In the genomic region with DNA sequence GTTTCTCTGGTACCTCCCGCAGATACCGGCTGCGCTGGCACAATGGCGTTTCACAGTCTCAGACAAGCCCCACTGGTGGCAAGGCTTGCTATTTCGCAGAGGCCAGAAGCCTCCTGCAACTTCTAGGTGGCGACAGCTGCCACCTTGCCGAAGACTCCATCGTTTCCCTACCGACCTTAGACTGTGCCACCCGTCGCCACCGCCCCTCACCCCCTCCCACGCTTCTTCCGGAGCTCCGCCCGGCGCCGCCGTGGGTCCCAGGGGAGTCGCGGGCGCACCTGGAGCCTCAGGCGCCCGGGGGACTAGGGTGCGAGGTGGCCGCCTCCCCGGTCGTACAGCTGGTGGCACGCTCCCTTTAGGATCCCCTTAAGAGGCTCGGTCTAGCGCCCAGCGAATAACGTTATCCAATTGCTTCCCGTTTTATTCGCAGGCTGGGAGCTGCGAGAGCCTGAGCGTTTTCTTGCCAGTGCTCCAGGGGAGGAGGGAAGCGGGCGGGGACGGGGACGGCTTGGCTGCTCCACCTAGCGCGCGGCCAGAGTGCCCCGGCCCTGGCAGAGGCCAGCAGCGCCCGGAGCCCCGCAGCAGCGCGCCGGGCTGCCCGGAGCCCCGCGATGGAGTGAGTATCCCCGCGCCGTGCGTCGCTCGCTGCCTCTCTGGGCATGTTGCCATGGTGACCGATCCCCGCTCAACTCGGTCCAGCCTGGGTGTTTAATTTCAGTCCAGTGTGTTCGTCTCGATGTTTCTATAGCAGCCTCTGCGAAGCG, we compare ENCODE assay signal across 8 mouse cellular contexts. TPM values are rescaled to one million over a fixed set of nuclear protein-coding genes. Genes with fewer than 3 reads are reported as not detected.
A peak's percentile ranks its signal among the peaks of the same experiment; 100 is the strongest.
DNase-seq lines count a peak whose midpoint lies in the region; ATAC-seq and TF ChIP-seq lines count a peak whose summit lies in the region.

TSS of gene Palm2 (plus strand) at position 307 of the 764 bp plus-strand sequence.

- no peak for TF ChIP-seq CTCF in small intestine, adult 2 months (IDR thresholded peaks at IDR 0.05; ENCODE audit: extremely low read depth, insufficient read length, insufficient replicate concordance, low read depth, low read length)

- peak within 1 kb of the TSS; percentile 57 for H3K4me3 ChIP-seq in intestine, embryonic 14.5 days (ENCODE audit: low read depth, low read length)
- H3K4me3 ChIP-seq in midbrain, embryonic 10.5 days = peak within 1 kb of the TSS; percentile 80
- peak within 1 kb of the TSS; percentile 48 for H3K4me3 ChIP-seq in small intestine, adult 2 months (ENCODE audit: low read depth, low read length)

- H3K9me3 ChIP-seq in intestine, embryonic 14.5 days (ENCODE audit: control insufficient read depth, low read length) = no peaks in the 10 kb centered on the region
- H3K9me3 ChIP-seq in midbrain, embryonic 10.5 days (replicated peaks) = no peaks in the 10 kb centered on the region

- H3K4me2 ChIP-seq in intestine, embryonic 14.5 days (ENCODE audit: low read length) = peak within 1 kb of the TSS; percentile 100

- intact Hi-C loops in gastrocnemius, postnatal 14 days (cut with DNase I; ENCODE audit: low total_unique reads) = no loop called here
- intact Hi-C loops in left cerebral cortex, postnatal 14 days (cut with DNase I) = loop anchor here (5.0 kb wide), 1 partner anchor 133 kb away; the partner anchor contains the start of gene Pakap

- WGBS in intestine, embryonic 14.5 days = under 1% methylated on average over 67 of the region's 67 CpGs
- WGBS in midbrain, embryonic 10.5 days = under 1% methylated on average over 65 of the region's 67 CpGs
- WGBS in small intestine, adult 2 months = 1% methylated on average over 67 of the region's 67 CpGs

- TF ChIP-seq POLR2A in small intestine, adult 2 months (IDR thresholded peaks at IDR 0.05; ENCODE audit: low read depth, low read length) = no peak

- peak; percentile 75 for DNase-seq in adrenal gland, adult 2 months
- peak; percentile 86 for DNase-seq in embryo, embryonic 10 days (ENCODE audit: low spot score)
- DNase-seq in gastrocnemius, postnatal 14 days = peak; percentile 58
- DNase-seq in intestine, embryonic 14.5 days (ENCODE audit: low spot score) = peak; percentile 80
- peak; percentile 75 to 77 for DNase-seq in left cerebral cortex, postnatal 14 days (ENCODE audit: low spot score in 2 of 2)
- peak; percentile 83 for DNase-seq in midbrain, embryonic 10.5 days (ENCODE audit: low spot score)

- peaks cover 4% of the 10 kb centered on the region; the same call in 1 of the 2 replicates for H3K4me1 ChIP-seq in intestine, embryonic 14.5 days (replicated peaks; ENCODE audit: control insufficient read depth, insufficient read depth, low read length)
- H3K4me1 ChIP-seq in midbrain, embryonic 10.5 days = peaks cover 21% of the 10 kb centered on the region
- H3K4me1 ChIP-seq in small intestine, adult 2 months (ENCODE audit: control insufficient read depth, insufficient read depth, insufficient read length, low read length) = 0 out of 2 replicates have a peak, but pooled peaks cover 3% of the 10 kb centered on the region

- H3K27me3 ChIP-seq in intestine, embryonic 14.5 days (replicated peaks; ENCODE audit: control insufficient read depth, insufficient read depth, low read length) = peaks cover 41% of the 10 kb centered on the region
- peaks cover 57% of the 10 kb centered on the region for H3K27me3 ChIP-seq in midbrain, embryonic 10.5 days (ENCODE audit: low read depth, poor library complexity, severe bottlenecking)
- peaks cover 17% of the 10 kb centered on the region for H3K27me3 ChIP-seq in small intestine, adult 2 months (ENCODE audit: control insufficient read depth, insufficient read depth, low read length)

- peak within 1 kb of the TSS; percentile 43 for H3K9ac ChIP-seq in intestine, embryonic 14.5 days (ENCODE audit: low read length)

- no peak within 1 kb of the TSS for H3K27ac ChIP-seq in intestine, embryonic 14.5 days (ENCODE audit: low read depth)
- peak within 1 kb of the TSS; percentile 73 for H3K27ac ChIP-seq in midbrain, embryonic 10.5 days (replicated peaks)
- no peak within 1 kb of the TSS for H3K27ac ChIP-seq in small intestine, adult 2 months (ENCODE audit: insufficient read depth, low read depth, low read length)

- ATAC-seq in intestine, embryonic 14.5 days (replicated peaks; ENCODE audit: low FRiP score, low TSS enrichment, low read depth) = peak; percentile 65; the same call in 1 of the 2 replicates
- no peak for ATAC-seq in monocyte, adult 5-6 weeks (replicated peaks; ENCODE audit: insufficient number of reproducible peaks, low FRiP score, low TSS enrichment, poor library complexity, severe bottlenecking)

- H3K36me3 ChIP-seq in intestine, embryonic 14.5 days (ENCODE audit: control insufficient read depth, insufficient read depth, low read length) = no peaks in the 10 kb centered on the region
- no peaks in the 10 kb centered on the region for H3K36me3 ChIP-seq in midbrain, embryonic 10.5 days
- H3K36me3 ChIP-seq in small intestine, adult 2 months (ENCODE audit: control insufficient read depth, insufficient read depth, low read length) = no peaks in the 10 kb centered on the region

RNA-seq across cellular contexts. Expression of gene Palm2, which starts in this region (rescaled TPM):
- total RNA-seq in adrenal gland, adult 2 months (2021) = 10 to 100 TPM; 20.0 to 39.5 TPM
- polyA plus RNA-seq in adrenal gland, adult 2 months (2012; rRNA removed) = 0.99 and 1.9 TPM in 2 replicates
- total RNA-seq in gastrocnemius, postnatal 14 days (2021) = 1 to 10 TPM; 3.8 to 4.6 TPM
- 3.8 and 4.3 TPM in 2 replicates for polyA plus RNA-seq in intestine, embryonic 14.5 days (2014; fragmentation: Nextera tagmentation; extraction: Ambion mirVana)
- 10 to 100 TPM; 61.6 to 70.7 TPM for total RNA-seq in left cerebral cortex, postnatal 14 days (2021)
- 2.4 and 3.0 TPM in 2 replicates for polyA plus RNA-seq in midbrain, embryonic 10.5 days (2016; fragmentation: Nextera tagmentation; extraction: Ambion mirVana)
- 0.04 TPM in 1 of 2 replicates, not detected in the other for polyA plus RNA-seq in small intestine, adult 2 months (2012; rRNA removed)
- total RNA-seq in monocyte, adult 5-6 weeks (2017) = not detected in 3 replicates
